Mouse (Mus musculus): ENCODE data around the gene Rmdn3. TPM values are rescaled to one million over a fixed set of nuclear protein-coding genes. Genes with fewer than 3 reads are reported as not detected.

Rmdn3 gene
- total and polyA plus RNA-seq, 3 experiments: 41.8 to 59.1 (median 49.9) TPM

DNA sequence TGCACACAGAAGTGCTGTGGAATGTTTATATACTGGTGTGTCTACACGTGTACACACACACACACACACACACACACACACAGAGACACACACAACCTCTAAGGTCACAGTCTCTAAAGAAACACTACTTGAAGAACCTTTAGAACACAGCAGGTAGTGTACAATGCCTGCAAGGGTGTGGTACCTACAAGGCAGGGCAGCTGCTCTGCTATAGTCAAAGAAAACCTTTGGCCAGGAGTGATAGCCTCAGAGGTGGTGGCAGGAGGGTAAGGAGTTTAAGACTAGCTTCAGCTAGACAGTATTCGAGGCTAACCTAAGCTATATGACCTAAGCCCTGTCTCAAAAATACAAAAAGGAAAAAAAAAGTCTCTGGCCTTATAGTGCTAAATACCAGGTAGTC lies 2.2 kb downstream of the Rmdn3 start:
- dilution Hi-C loops (cut with MboI; ENCODE audit: extremely low pct_ligation_motif_present, extremely low pct_unique_long_range_greater_than_20kb, low sequenced_read_pairs) (no loop called here), in situ Hi-C loops (cut with MboI; ENCODE audit: low pct_ligation_motif_present, low pct_unique_long_range_greater_than_20kb, low sequenced_read_pairs) (no loop called here)
- no peak for TF ChIP-seq E2F4 (IDR thresholded peaks at IDR 0.05; ENCODE audit: insufficient replicate concordance, low read depth, low read length)
- no peak for TF ChIP-seq NRF1 (IDR thresholded peaks at IDR 0.05; ENCODE audit: low read depth, low read length)
- no peak for TF ChIP-seq ELF1 (IDR thresholded peaks at IDR 0.05; ENCODE audit: low read depth, low read length)
- H3K27me3 ChIP-seq (replicated peaks): peaks cover 1% of the 10 kb centered on the region
- no peaks in the 10 kb centered on the region for H3K9me3 ChIP-seq (replicated peaks; ENCODE audit: low read length)
- DNase-seq (ENCODE audit: extremely low read depth): no peak
- H3K9ac ChIP-seq (ENCODE audit: insufficient read depth, low read depth): no peak overlapping the region
- H3K4me1 ChIP-seq (ENCODE audit: control insufficient read depth in 1 of 2, insufficient read depth in 2 of 2): peaks cover 3 to 10% of the 10 kb centered on the region in 2 experiments; a peak in 3 of 4 replicates
- peaks cover 36 to 51% of the 10 kb centered on the region in 2 experiments for H3K36me3 ChIP-seq (replicated peaks in 1 of 2; ENCODE audit: control insufficient read depth in 1 of 2, insufficient read depth in 1 of 2, low read length in 1 of 2)
- no peak overlapping the region for H3K4me3 ChIP-seq (replicated peaks in 1 of 3; ENCODE audit: low read depth in 2 of 3, low read length in 2 of 3, poor library complexity in 1 of 3)
- H3K4me2 ChIP-seq (ENCODE audit: insufficient read depth, low read depth, poor library complexity, severe bottlenecking): no peak overlapping the region
- H3K79me2 ChIP-seq (replicated peaks; ENCODE audit: control insufficient read depth, extremely low read depth, insufficient read depth, poor library complexity, severe bottlenecking): peaks cover 21% of the 10 kb centered on the region
- no peak overlapping the region for H3K27ac ChIP-seq (ENCODE audit: insufficient read depth, low read depth)

DNA sequence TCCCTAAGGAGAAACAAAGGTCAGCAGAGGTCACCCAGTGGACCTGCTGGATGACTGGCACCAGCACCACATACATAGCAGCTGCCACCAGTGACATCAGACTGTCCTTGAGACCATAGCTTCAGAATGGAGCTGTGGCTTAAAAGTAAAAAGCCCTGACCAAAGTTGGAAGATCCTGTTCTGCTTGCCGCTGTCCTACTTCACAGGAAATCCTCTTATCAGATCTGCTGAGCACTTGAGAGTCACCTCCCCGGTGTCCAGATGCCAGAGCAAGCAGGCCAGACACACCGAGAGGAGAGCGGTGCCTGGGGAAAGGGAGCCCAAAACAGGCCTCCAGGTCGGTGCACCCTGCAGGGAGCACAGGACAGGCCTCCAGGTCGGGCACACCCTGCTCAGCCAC lies 4.6 kb downstream of the Rmdn3 start:
- Histone ChIP-seq H3K36me3 (replicated peaks in 1 of 2; ENCODE audit: control insufficient read depth in 1 of 2, insufficient read depth in 1 of 2, low read length in 1 of 2) (peaks cover 60 to 76% of the 10 kb centered on the region in 2 experiments), H3K4me3 (replicated peaks in 1 of 3; ENCODE audit: low read depth in 2 of 3, low read length in 2 of 3, poor library complexity in 1 of 3) (no peak overlapping the region), H3K79me2 (replicated peaks; ENCODE audit: control insufficient read depth, extremely low read depth, insufficient read depth, poor library complexity, severe bottlenecking) (peaks cover 21% of the 10 kb centered on the region), H3K27me3 (replicated peaks) (no peaks in the 10 kb centered on the region), H3K4me2 (ENCODE audit: insufficient read depth, low read depth, poor library complexity, severe bottlenecking) (no peak overlapping the region), H3K9ac (ENCODE audit: insufficient read depth, low read depth) (no peak overlapping the region), H3K27ac (ENCODE audit: insufficient read depth, low read depth) (no peak overlapping the region), H3K9me3 (replicated peaks; ENCODE audit: low read length) (no peaks in the 10 kb centered on the region), H3K4me1 (ENCODE audit: control insufficient read depth in 1 of 2, insufficient read depth in 2 of 2) (peaks cover 3 to 10% of the 10 kb centered on the region in 2 experiments; a peak in 3 of 4 replicates)
- no peak for DNase-seq (ENCODE audit: extremely low read depth)
- in situ Hi-C loops (cut with MboI; ENCODE audit: low pct_ligation_motif_present, low pct_unique_long_range_greater_than_20kb, low sequenced_read_pairs): no loop called here
- dilution Hi-C loops (cut with MboI; ENCODE audit: extremely low pct_ligation_motif_present, extremely low pct_unique_long_range_greater_than_20kb, low sequenced_read_pairs): no loop called here
- no peak for TF ChIP-seq MXI1 (IDR thresholded peaks at IDR 0.05; ENCODE audit: low read depth, low read length)

DNA sequence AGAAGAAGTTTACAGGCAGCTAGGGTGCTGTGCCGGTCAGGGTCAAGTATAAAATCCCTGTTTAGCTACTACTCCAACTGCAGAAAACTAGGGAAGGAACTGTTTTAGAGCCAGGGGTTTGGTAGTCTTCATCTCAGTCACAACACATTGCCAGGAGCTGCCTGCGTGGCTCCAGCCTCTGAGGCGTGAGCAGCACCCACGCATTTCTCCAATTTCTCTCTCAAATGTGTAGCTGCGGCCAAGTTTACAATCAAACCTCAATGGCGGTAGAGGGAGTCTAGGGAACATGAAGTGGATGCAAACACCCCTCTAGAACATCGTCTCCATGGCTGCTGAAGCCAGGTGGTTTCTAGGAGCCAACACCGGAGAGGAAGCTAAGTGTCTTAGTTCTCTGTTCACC lies 9.1 kb downstream of the Rmdn3 start:
- Histone ChIP-seq H3K27ac (ENCODE audit: insufficient read depth, low read depth) (no peak overlapping the region), H3K9me3 (replicated peaks; ENCODE audit: low read length) (peaks cover 9% of the 10 kb centered on the region), H3K4me1 (ENCODE audit: control insufficient read depth in 1 of 2, insufficient read depth in 2 of 2) (no peaks in the 10 kb centered on the region), H3K79me2 (replicated peaks; ENCODE audit: control insufficient read depth, extremely low read depth, insufficient read depth, poor library complexity, severe bottlenecking) (no peaks in the 10 kb centered on the region), H3K4me2 (ENCODE audit: insufficient read depth, low read depth, poor library complexity, severe bottlenecking) (no peak overlapping the region), H3K36me3 (replicated peaks in 1 of 2; ENCODE audit: control insufficient read depth in 1 of 2, insufficient read depth in 1 of 2, low read length in 1 of 2) (peaks cover 81 to 95% of the 10 kb centered on the region in 2 experiments), H3K4me3 (replicated peaks in 1 of 3; ENCODE audit: low read depth in 2 of 3, low read length in 2 of 3, poor library complexity in 1 of 3) (no peak overlapping the region), H3K9ac (ENCODE audit: insufficient read depth, low read depth) (no peak overlapping the region), H3K27me3 (replicated peaks) (no peaks in the 10 kb centered on the region)
- TF ChIP-seq ETS1 (conservative IDR thresholded peaks at IDR 0.05; ENCODE audit: low read depth, low read length) (no peak), ZC3H11A (IDR thresholded peaks at IDR 0.05; ENCODE audit: low read depth, low read length) (no peak), SMC3 (IDR thresholded peaks at IDR 0.05; ENCODE audit: low read depth, low read length) (no peak), BHLHE40 (IDR thresholded peaks at IDR 0.05; ENCODE audit: low read depth, low read length) (no peak), RCOR1 (conservative IDR thresholded peaks at IDR 0.05; ENCODE audit: low read depth, low read length) (no peak), MAZ (IDR thresholded peaks at IDR 0.05; ENCODE audit: low read depth, low read length) (no peak), MAFK (IDR thresholded peaks at IDR 0.05; ENCODE audit: insufficient replicate concordance, low read length) (no peak), SIN3A (IDR thresholded peaks at IDR 0.05; ENCODE audit: low read length) (no peak), CTCF (conservative IDR thresholded peaks at IDR 0.05 in 1 of 2, IDR thresholded peaks at IDR 0.05 in 1 of 2; ENCODE audit: low read depth in 2 of 2, low read length in 2 of 2) (no peak), GABPA (IDR thresholded peaks at IDR 0.05; ENCODE audit: insufficient replicate concordance, low read depth, low read length) (no peak), CHD2 (IDR thresholded peaks at IDR 0.05; ENCODE audit: low read length) (no peak), POLR2A (IDR thresholded peaks at IDR 0.05; ENCODE audit: low read depth, low read length) (no peak), NRF1 (IDR thresholded peaks at IDR 0.05; ENCODE audit: low read depth, low read length) (no peak), MEF2A (IDR thresholded peaks at IDR 0.05; ENCODE audit: borderline replicate concordance, low read depth, low read length) (no peak), CHD1 (IDR thresholded peaks at IDR 0.05; ENCODE audit: low read depth, low read length) (no peak), ZNF384 (IDR thresholded peaks at IDR 0.05; ENCODE audit: low read depth, low read length) (no peak), MXI1 (IDR thresholded peaks at IDR 0.05; ENCODE audit: low read depth, low read length) (no peak), NELFE (IDR thresholded peaks at IDR 0.05; ENCODE audit: low read depth, low read length) (no peak), USF1 (IDR thresholded peaks at IDR 0.05; ENCODE audit: low read depth, low read length) (no peak), ZMIZ1 (IDR thresholded peaks at IDR 0.05; ENCODE audit: low read depth, low read length) (no peak)
- dilution Hi-C loops (cut with MboI; ENCODE audit: extremely low pct_ligation_motif_present, extremely low pct_unique_long_range_greater_than_20kb, low sequenced_read_pairs) (no loop called here), in situ Hi-C loops (cut with MboI; ENCODE audit: low pct_ligation_motif_present, low pct_unique_long_range_greater_than_20kb, low sequenced_read_pairs) (loop anchor here (10.0 kb wide), 1 partner anchor 47 kb away; no protein-coding TSS in a partner anchor)
- no peak for DNase-seq (ENCODE audit: extremely low read depth)
